In the genomic region with DNA sequence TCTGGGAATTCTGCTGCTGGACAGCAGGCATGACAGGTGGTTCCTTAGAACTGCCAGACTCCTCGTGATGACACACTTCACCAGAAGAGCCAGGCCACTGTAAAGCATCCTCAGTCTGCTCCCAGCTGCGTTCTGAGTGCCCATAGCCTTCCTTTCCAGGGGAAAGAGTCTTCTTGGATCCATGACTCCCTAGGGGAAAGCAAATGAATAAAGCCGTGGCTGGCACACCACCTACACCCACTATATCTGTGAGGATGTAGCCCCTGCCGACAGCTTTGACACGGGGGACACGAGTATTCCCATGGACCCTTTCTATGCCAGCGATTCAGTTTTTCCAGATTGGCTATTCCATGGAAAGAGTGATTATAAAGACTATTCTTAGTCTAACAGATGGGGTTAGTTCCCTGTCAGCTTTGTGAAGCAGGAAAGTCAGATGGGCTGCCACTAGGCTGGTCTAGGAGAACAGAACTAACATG, we compare ENCODE assay signal across 11 mouse cellular contexts. TPM values are rescaled to one million over a fixed set of nuclear protein-coding genes. Genes with fewer than 3 reads are reported as not detected.
DNase-seq lines count a peak whose midpoint lies in the region; ATAC-seq lines count a peak whose summit lies in the region.
"Had no signal": no experiment of that assay in that cellular context is flagged by ENCODE, and none has a peak within 500 bp of the region (broad histone marks: within the 10 kb centered on the region; RNA-seq: fewer than 3 reads in every experiment).

No protein-coding gene starts in this region.

- no peak overlapping the region for H3K4me3 ChIP-seq in midbrain, embryonic 14.5 days (replicated peaks; ENCODE audit: low read depth, low read length)
- no peak overlapping the region for H3K4me3 ChIP-seq in midbrain, embryonic 11.5 days (ENCODE audit: low read depth, low read length)
- H3K4me3 ChIP-seq: heart, embryonic 12.5 days; intestine, embryonic 15.5 days had no signal

- 61% methylated on average over 7 of the region's 7 CpGs for WGBS in midbrain, embryonic 14.5 days
- WGBS in midbrain, embryonic 11.5 days, result 83% methylated on average over 7 of the region's 7 CpGs

- DNase-seq in midbrain, embryonic 14.5 days, result peak; percentile 29
- DNase-seq in midbrain, embryonic 11.5 days (ENCODE audit: low spot score, missing footprints), result no peak
- DNase-seq in cerebellum, adult 9-11 months, result peak; percentile 34
- DNase-seq in layer of hippocampus, adult 18-20 months (ENCODE audit: low spot score in 2 of 2), result peak; percentile 30 to 74
- DNase-seq in Muller cell, postnatal 12 days (ENCODE audit: inconsistent ontology term), result no peak
- DNase-seq in ovary, postnatal 14 days (ENCODE audit: low spot score), result no peak
- no peak for DNase-seq in adrenal gland, postnatal 36 days
- DNase-seq: thymus, postnatal 4 days had no signal

- no peak for ATAC-seq in midbrain, embryonic 14.5 days (ENCODE audit: low FRiP score, low TSS enrichment)
- ATAC-seq in midbrain, embryonic 11.5 days (ENCODE audit: low FRiP score), result no peak
- ATAC-seq: intestine, embryonic 15.5 days; lung, postnatal 0 days had no signal

- H3K27me3 ChIP-seq in midbrain, embryonic 14.5 days (ENCODE audit: control insufficient read depth, insufficient read depth, low read length), result no peaks in the 10 kb centered on the region
- H3K27me3 ChIP-seq in midbrain, embryonic 11.5 days (ENCODE audit: control insufficient read depth, insufficient read depth, low read length), result no peaks in the 10 kb centered on the region
- H3K27me3 ChIP-seq: heart, embryonic 12.5 days; intestine, embryonic 15.5 days had no signal

- no peak overlapping the region for H3K4me2 ChIP-seq in midbrain, embryonic 14.5 days (ENCODE audit: low read length)
- H3K4me2 ChIP-seq in midbrain, embryonic 11.5 days, result no peak overlapping the region
- H3K4me2 ChIP-seq: heart, embryonic 12.5 days; intestine, embryonic 15.5 days had no signal

- H3K9ac ChIP-seq in midbrain, embryonic 14.5 days (replicated peaks; ENCODE audit: low read length), result no peak overlapping the region
- no peak overlapping the region for H3K9ac ChIP-seq in midbrain, embryonic 11.5 days (ENCODE audit: low read length)
- H3K9ac ChIP-seq: heart, embryonic 12.5 days; intestine, embryonic 15.5 days had no signal

- H3K9me3 ChIP-seq in midbrain, embryonic 14.5 days (ENCODE audit: control insufficient read depth, low read length), result no peaks in the 10 kb centered on the region
- no peaks in the 10 kb centered on the region for H3K9me3 ChIP-seq in midbrain, embryonic 11.5 days (ENCODE audit: control insufficient read depth, low read length)
- H3K9me3 ChIP-seq: heart, embryonic 12.5 days; intestine, embryonic 15.5 days had no signal

- H3K36me3 ChIP-seq in midbrain, embryonic 14.5 days (ENCODE audit: control insufficient read depth, insufficient read depth, low read length), result no peaks in the 10 kb centered on the region
- H3K36me3 ChIP-seq in midbrain, embryonic 11.5 days (ENCODE audit: control insufficient read depth, insufficient read depth, low read length), result no peaks in the 10 kb centered on the region

- H3K4me1 ChIP-seq in midbrain, embryonic 14.5 days (ENCODE audit: control insufficient read depth, insufficient read depth, low read length), result no peaks in the 10 kb centered on the region
- peaks cover 6% of the 10 kb centered on the region for H3K4me1 ChIP-seq in midbrain, embryonic 11.5 days (ENCODE audit: control insufficient read depth, insufficient read depth, low read length)
- H3K4me1 ChIP-seq: intestine, embryonic 15.5 days had no signal

- no peak overlapping the region for H3K27ac ChIP-seq in midbrain, embryonic 14.5 days (replicated peaks; ENCODE audit: low read depth, low read length)
- no peak overlapping the region for H3K27ac ChIP-seq in midbrain, embryonic 11.5 days (ENCODE audit: low read depth, low read length)
- H3K27ac ChIP-seq: intestine, embryonic 15.5 days had no signal

RNA-seq across cellular contexts. Expression of a gene that starts 59.7 kb away (rescaled TPM):
- 44.5 and 51.0 TPM in 2 replicates for polyA plus RNA-seq in midbrain, embryonic 14.5 days (2014; fragmentation: Nextera tagmentation; extraction: Ambion mirVana)
- 57.5 and 60.4 TPM in 2 replicates for polyA plus RNA-seq in midbrain, embryonic 11.5 days (2014; fragmentation: Nextera tagmentation; extraction: Ambion mirVana)
- total RNA-seq in layer of hippocampus, adult 18-20 months (2021), result 10 to 100 TPM; 33.6 to 35.3 TPM
- 10 to 100 TPM; 57.9 to 64.7 TPM for total RNA-seq in adrenal gland, postnatal 36 days (2021)

Comparison
In these comparisons a context has a peak if more than half of its experiments do, and no peak if none do; other contexts are left out.
1. DNase-seq: peak in midbrain, embryonic 14.5 days (single experiment), cerebellum, adult 9-11 months (single experiment) and layer of hippocampus, adult 18-20 months (2 of 2); none in midbrain, embryonic 11.5 days (single experiment), Muller cell, postnatal 12 days (single experiment), ovary, postnatal 14 days (single experiment) and adrenal gland, postnatal 36 days (0 of 2).